In genomic region chr3:135688970-135689772, GRCm38 (mm10) we compare ENCODE assay signal across 10 mouse cellular contexts. TPM values are rescaled to one million over a fixed set of nuclear protein-coding genes. Genes with fewer than 3 reads are reported as not detected.
DNase-seq lines count a peak whose midpoint lies in the region; ATAC-seq lines count a peak whose summit lies in the region.
"Had no signal": no experiment of that assay in that cellular context is flagged by ENCODE, and none has a peak within 500 bp of the region (broad histone marks: within the 10 kb centered on the region; RNA-seq: fewer than 3 reads in every experiment).

No protein-coding gene starts in this region.

- H3K9ac ChIP-seq in heart, embryonic 14.5 days (ENCODE audit: low read length) = peak overlapping the region; percentile 100
- H3K9ac ChIP-seq in limb, embryonic 15.5 days = no peak overlapping the region

- DNase-seq in heart, postnatal 25 days (ENCODE audit: low spot score) = no peak
- peak; percentile 54 for DNase-seq in 3134 (ENCODE audit: extremely low read depth, insufficient read length, low spot score)
- peak; percentile 26 for DNase-seq in brain, adult 2 months (ENCODE audit: low read depth, low spot score)
- DNase-seq in ovary, adult 18-20 months (ENCODE audit: low spot score) = no peak
- no peak for DNase-seq in urinary bladder, adult 2 months (ENCODE audit: low spot score)
- DNase-seq in thymus, postnatal 14 days = no peak
- DNase-seq: thymus, adult 18-20 months had no signal

- peak overlapping the region; percentile 68 to 98 for H3K27ac ChIP-seq in heart, embryonic 14.5 days (replicated peaks in 1 of 2; ENCODE audit: control insufficient read depth in 1 of 2, insufficient read depth in 1 of 2, low read depth in 2 of 2, low read length in 2 of 2)
- H3K27ac ChIP-seq in limb, embryonic 15.5 days = no peak overlapping the region

- H3K4me3 ChIP-seq in heart, embryonic 14.5 days (ENCODE audit: control insufficient read depth in 1 of 2, insufficient read depth in 1 of 2, low read depth in 1 of 2, low read length in 2 of 2) = peak overlapping the region; percentile 25 to 85; a peak in 3 of 4 replicates
- no peak overlapping the region for H3K4me3 ChIP-seq in limb, embryonic 15.5 days

- intact Hi-C loops in heart, postnatal 25 days (cut with DNase I) = no loop called here

- peak overlapping the region; percentile 86 for H3K4me2 ChIP-seq in heart, embryonic 14.5 days (ENCODE audit: low read length)
- peak overlapping the region; percentile 58; the same call in 1 of the 2 replicates for H3K4me2 ChIP-seq in limb, embryonic 15.5 days

- H3K36me3 ChIP-seq in heart, embryonic 14.5 days (ENCODE audit: control insufficient read depth, insufficient read depth, low read length) = no peaks in the 10 kb centered on the region
- H3K36me3 ChIP-seq in limb, embryonic 15.5 days = no peaks in the 10 kb centered on the region

- 22% methylated on average over 11 of the region's 11 CpGs for WGBS in heart, embryonic 14.5 days
- WGBS in limb, embryonic 15.5 days = 45% methylated on average over 11 of the region's 11 CpGs

- no peaks in the 10 kb centered on the region for H3K27me3 ChIP-seq in heart, embryonic 14.5 days (ENCODE audit: control insufficient read depth, insufficient read depth, low read length)
- H3K27me3 ChIP-seq in limb, embryonic 15.5 days = 0 out of 2 replicates have a peak, but pooled peaks cover 2% of the 10 kb centered on the region
- H3K27me3 ChIP-seq: Patski had no signal

- peaks cover 11 to 62% of the 10 kb centered on the region in 2 experiments for H3K4me1 ChIP-seq in heart, embryonic 14.5 days (ENCODE audit: control insufficient read depth in 2 of 2, insufficient read depth in 2 of 2, low read length in 2 of 2)
- H3K4me1 ChIP-seq in limb, embryonic 15.5 days = peaks cover 29% of the 10 kb centered on the region

- H3K9me3 ChIP-seq in heart, embryonic 14.5 days (ENCODE audit: control insufficient read depth, low read length) = no peaks in the 10 kb centered on the region
- no peaks in the 10 kb centered on the region for H3K9me3 ChIP-seq in limb, embryonic 15.5 days

- ATAC-seq in heart, embryonic 14.5 days (ENCODE audit: insufficient number of reproducible peaks, insufficient read depth, low FRiP score, low read depth) = no peak
- no peak for ATAC-seq in limb, embryonic 15.5 days (ENCODE audit: insufficient number of reproducible peaks, low FRiP score, low TSS enrichment, low read depth)
- ATAC-seq: Patski had no signal

RNA-seq across cellular contexts. Expression of gene Nfkb1, which starts 2.2 kb away (rescaled TPM):
- 23.5 and 25.2 TPM in 2 replicates for polyA plus RNA-seq in heart, embryonic 14.5 days (2014; fragmentation: Nextera tagmentation; extraction: Ambion mirVana)
- 10 to 100 TPM; 37.1 to 38.5 TPM for total RNA-seq in heart, postnatal 25 days (2021)
- 18.5 and 18.8 TPM in 2 replicates for polyA plus RNA-seq in limb, embryonic 15.5 days (2015; fragmentation: Nextera tagmentation; extraction: Ambion mirVana)
- 48.6 and 50.3 TPM in 2 replicates for polyA plus RNA-seq in urinary bladder, adult 2 months (2012; rRNA removed)

Comparison
In these comparisons a context has a peak if more than half of its experiments do, and no peak if none do; other contexts are left out.
1. DNase-seq: peak in 3134 (single experiment) and brain, adult 2 months (single experiment); none in heart, postnatal 25 days (single experiment), ovary, adult 18-20 months (single experiment), urinary bladder, adult 2 months (single experiment) and thymus, postnatal 14 days (single experiment).